Mouse (Mus musculus) lung, adult 2 months (tissue): Measurements from ENCODE around the gene Phldb2.

Experiments used
- CTCF ChIP-seq: fragments of 200-500 bp; IDR thresholded peaks from 2 replicates; pipeline ENCODE4 v1.5.1; 2011; ENCODE audit warnings: mild to moderate bottlenecking, low read length, control low read depth; ENCODE audit not compliant: insufficient read depth
- POLR2A ChIP-seq: fragments of 200-500 bp; IDR thresholded peaks from 2 replicates; pipeline ENCODE4 v1.6.1; 2011; ENCODE audit warnings: low read depth, mild to moderate bottlenecking, control low read depth, low read length, borderline replicate concordance; ENCODE audit errors: extremely low read depth

DNA sequence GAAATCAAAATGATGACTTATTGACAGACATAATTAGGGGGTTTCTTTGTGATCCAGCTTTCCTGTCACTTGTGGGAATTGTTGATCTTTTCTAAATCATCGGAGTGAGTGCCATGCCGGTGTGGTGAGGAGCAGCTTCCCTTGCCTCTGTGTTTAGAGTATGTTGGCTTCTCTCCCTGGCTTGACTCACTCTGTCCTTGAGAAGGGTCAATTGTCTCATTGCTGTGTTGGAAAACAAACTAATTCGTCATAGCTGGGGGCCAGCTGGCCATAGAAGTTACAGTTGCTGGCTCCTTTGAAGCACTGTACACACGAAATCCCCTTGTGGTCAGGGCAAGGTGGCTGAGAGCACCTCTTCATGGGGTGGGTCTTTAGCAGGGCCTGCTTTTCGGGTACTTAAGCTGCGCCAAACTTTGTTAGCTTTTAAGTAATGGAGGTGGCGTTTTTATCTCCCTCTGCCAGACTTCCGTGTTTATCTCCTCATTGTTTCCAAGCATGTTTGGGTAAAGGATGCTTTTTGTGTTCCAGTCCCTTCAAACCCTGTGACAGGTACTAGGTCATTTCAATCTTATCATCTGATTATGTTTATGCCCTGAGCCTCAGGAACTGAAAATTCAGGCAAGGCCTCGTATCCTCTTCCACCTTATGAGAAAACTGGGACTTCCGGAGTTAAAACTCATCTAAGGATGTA lies 82.0 kb downstream of the Phldb2 start:
- TF ChIP-seq CTCF, result no peak
- TF ChIP-seq POLR2A, result no peak
